Mouse (Mus musculus) hematopoietic stem cell, adult 5-6 weeks (primary cell): Measurements from ENCODE around the gene Eef2k. TPM values are rescaled to one million over a fixed set of nuclear protein-coding genes. Genes with fewer than 3 reads are reported as not detected.

Experiments used
- total RNA-seq: library from RNA; stranded (forward); fragments of 172-1452, 232-1000 nt; gene quantifications from 2 replicates; pipeline ENCODE4 v1.2.3, GENCODE M21; 2017

Eef2k gene
- total RNA-seq, 1 experiment from 2014 or later, result 162 TPM

Other genes starting within 250 kb of the Eef2k start
- gene Uqcrc2, start 207.7 kb upstream of the Eef2k start, total RNA-seq, result 143 and 160 TPM in 2 replicates
- gene Pdzd9, start 172.5 kb upstream of the Eef2k start, total RNA-seq, result not detected in 2 replicates
- 21.6 and 24.0 TPM in 2 replicates for gene Mosmo, start 165.2 kb upstream of the Eef2k start, total RNA-seq
- gene Vwa3a, start 103.5 kb upstream of the Eef2k start, total RNA-seq, result not detected in 2 replicates
- not detected in 2 replicates for gene Gm5737, start 30.5 kb upstream of the Eef2k start, total RNA-seq
- 25.8 and 28.4 TPM in 2 replicates for gene Polr3e, start 74.9 kb downstream of the Eef2k start, total RNA-seq
- gene Cdr2, start 139.5 kb downstream of the Eef2k start, total RNA-seq, result 1.4 and 9.1 TPM in 2 replicates
- not detected in 2 replicates for gene Mfsd13b, start 139.7 kb downstream of the Eef2k start, total RNA-seq
- 107 and 123 TPM in 2 replicates for gene Mettl9, start 191.6 kb downstream of the Eef2k start, total RNA-seq
- gene Igsf6, start 231.7 kb downstream of the Eef2k start, total RNA-seq, result 21.9 and 62.2 TPM in 2 replicates
- gene Otoa, start 238.8 kb downstream of the Eef2k start, total RNA-seq, result 0.38 and 0.69 TPM in 2 replicates